Mouse (Mus musculus) kidney, adult 2 months (tissue): ENCODE results near the gene Shank2. TPM values are rescaled to one million over a fixed set of nuclear protein-coding genes. Genes with fewer than 3 reads are reported as not detected.

Experiments
- DNase-seq: peaks from one replicate; pipeline ENCODE4 v3.0.0; 2021
- H3K27ac ChIP-seq: fragments of 200-500 bp; 2 replicates; pipeline ENCODE4 v1.5.1; 2012; ENCODE audit warnings: low read depth, low read length, control low read depth, inconsistent platforms; ENCODE audit not compliant: insufficient read depth
- H3K27me3 ChIP-seq: fragments of 200-500 bp; replicated peaks from 2 replicates; pipeline ENCODE4 v1.6.1; 2012; ENCODE audit warnings: mild to moderate bottlenecking, moderate library complexity, low read length, inconsistent platforms; ENCODE audit not compliant: control insufficient read depth, insufficient read depth
- H3K36me3 ChIP-seq: fragments of 200-500 bp; 2 replicates; pipeline ENCODE4 v1.6.1; 2012; ENCODE audit warnings: mild to moderate bottlenecking, moderate library complexity, low read length, inconsistent platforms; ENCODE audit not compliant: control insufficient read depth, insufficient read depth
- H3K4me1 ChIP-seq: fragments of 200-500 bp; 2 replicates; pipeline ENCODE4 v1.6.1; 2011; ENCODE audit warnings: low read length; ENCODE audit not compliant: control insufficient read depth, insufficient read depth
- H3K4me3 ChIP-seq: fragments of 200-500 bp; 2 replicates; pipeline ENCODE4 v1.5.1; 2011; ENCODE audit warnings: mild to moderate bottlenecking, low read depth, low read length, control low read depth; ENCODE audit not compliant: insufficient read depth
- CTCF ChIP-seq: fragments of 200-500 bp; conservative IDR thresholded peaks from 2 replicates; pipeline ENCODE4 v1.5.1; 2011; ENCODE audit warnings: low read depth, mild to moderate bottlenecking, control low read depth, low read length, moderate library complexity, mixed read lengths; ENCODE audit not compliant: insufficient read depth, insufficient read length
- POLR2A ChIP-seq: fragments of 200-500 bp; IDR thresholded peaks from one replicate; pipeline ENCODE4 v1.6.1; 2011; ENCODE audit warnings: low read depth, low read length, control low read depth
- WGBS: fragments of 180-500 bp; shearing (Covaris S2); methylation state at CpG from one replicate; pipeline ENCODE4 v1.1.7; 2018; 5-methylcytosine and 5-hydroxymethylcytosine counted together
- polyA plus RNA-seq: library from polyadenylated mRNA; depleted of rRNA; stranded (reverse); fragments of >200 nt; gene quantifications from 2 replicates; pipeline ENCODE4 v1.2.3, GENCODE M21; 2012

Shank2 gene
- polyA plus RNA-seq, 1 experiment: 16.1 TPM

GRCm38 (mm10) chr7:144262666-144263065 lies 260.9 kb downstream of the Shank2 start:
- Histone ChIP-seq H3K4me1 (0 out of 2 replicates have a peak, but pooled peaks cover 2% of the 10 kb centered on the region), H3K27ac (no peak overlapping the region), H3K4me3 (no peak overlapping the region), H3K36me3 (no peaks in the 10 kb centered on the region), H3K27me3 (no peaks in the 10 kb centered on the region)
- peak; percentile 11 for DNase-seq
- TF ChIP-seq CTCF: no peak
- no peak for TF ChIP-seq POLR2A
- 61% methylated on average over 6 of the region's 6 CpGs for WGBS

- Histone ChIP-seq H3K27me3 (no peaks in the 10 kb centered on the region), H3K4me1 (no peaks in the 10 kb centered on the region), H3K27ac (no peak overlapping the region), H3K36me3 (no peaks in the 10 kb centered on the region), H3K4me3 (no peak overlapping the region)
- peak; percentile 32 for DNase-seq
- 43% methylated on average over 7 of the region's 7 CpGs for WGBS
- no peak for TF ChIP-seq POLR2A
- no peak for TF ChIP-seq CTCF
Observed at GRCm38 (mm10) chr7:144266745-144267144, 265.0 kb downstream of the Shank2 start.

DNA sequence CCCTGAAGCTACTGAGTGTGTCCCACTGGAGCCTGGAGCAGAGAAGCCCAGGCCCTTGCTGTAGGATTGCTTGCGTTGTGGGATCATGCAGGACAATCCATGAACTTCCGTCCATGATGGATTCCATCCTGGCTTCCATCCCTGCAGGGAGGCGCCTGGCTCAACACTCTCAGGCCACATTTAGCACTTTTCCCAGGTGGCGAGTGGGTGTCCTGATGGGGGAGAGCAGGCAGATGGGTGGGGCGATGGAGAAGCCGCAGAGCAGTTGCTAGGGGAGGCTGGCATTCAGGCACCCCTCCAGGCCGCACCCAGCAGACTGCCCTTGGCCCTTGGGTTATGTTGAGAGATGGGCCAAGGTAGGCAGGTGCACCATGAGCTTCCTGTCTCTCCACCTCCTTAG lies 266.6 kb downstream of the Shank2 start:
- 88% methylated on average over 7 of the region's 7 CpGs for WGBS
- DNase-seq: no peak
- no peaks in the 10 kb centered on the region for H3K27me3 ChIP-seq
- H3K36me3 ChIP-seq: no peaks in the 10 kb centered on the region
- no peaks in the 10 kb centered on the region for H3K4me1 ChIP-seq
- TF ChIP-seq CTCF: no peak
- no peak for TF ChIP-seq POLR2A
- no peak overlapping the region for H3K4me3 ChIP-seq
- H3K27ac ChIP-seq: no peak overlapping the region

DNA sequence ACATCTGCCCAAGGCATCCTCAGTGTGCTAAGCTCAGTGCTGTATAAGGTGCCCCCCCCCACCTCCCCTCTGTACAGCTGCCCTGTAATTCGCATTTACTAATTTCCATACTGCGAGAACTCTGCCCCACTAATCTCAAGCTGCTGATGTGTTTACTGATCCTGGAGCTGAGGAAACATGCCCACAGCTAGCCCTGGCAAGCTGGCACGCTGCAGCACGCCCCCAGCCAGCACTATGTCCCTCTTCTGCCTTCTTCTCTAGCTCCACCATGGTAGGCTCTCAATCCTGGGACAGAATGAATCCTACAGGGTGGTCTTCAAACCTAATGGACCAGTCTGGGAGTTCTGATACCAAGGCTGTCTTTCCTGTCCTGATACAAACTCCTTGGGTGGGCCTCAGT lies 267.1 kb downstream of the Shank2 start:
- Histone ChIP-seq H3K27me3 (no peaks in the 10 kb centered on the region), H3K36me3 (no peaks in the 10 kb centered on the region), H3K27ac (no peak overlapping the region), H3K4me3 (no peak overlapping the region), H3K4me1 (no peaks in the 10 kb centered on the region)
- TF ChIP-seq POLR2A (no peak), CTCF (no peak)
- WGBS: 81% methylated on average over 4 of the region's 4 CpGs
- DNase-seq: no peak

DNA sequence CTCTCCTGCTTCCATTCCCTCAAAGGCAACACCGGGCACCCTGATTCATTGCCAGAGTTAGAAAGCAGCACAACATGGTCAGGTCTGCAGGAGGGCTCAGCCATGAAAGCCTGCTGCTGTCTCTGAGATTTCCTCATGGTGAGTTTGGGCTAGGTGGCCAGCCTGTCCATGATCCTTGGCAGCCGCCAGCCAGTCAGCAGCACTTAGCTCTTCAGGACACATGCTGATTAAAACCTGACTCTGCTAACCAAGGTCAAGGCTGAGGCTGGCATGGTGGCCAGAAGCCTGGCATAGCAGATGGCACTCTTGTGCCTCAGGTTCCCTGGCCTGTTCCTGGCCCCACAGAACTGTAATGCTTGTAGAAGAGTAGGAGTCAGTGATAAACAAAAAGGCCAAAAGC lies 269.3 kb downstream of the Shank2 start:
- H3K4me3 ChIP-seq: no peak overlapping the region
- H3K36me3 ChIP-seq: no peaks in the 10 kb centered on the region
- 93% methylated on average over 2 of the region's 2 CpGs for WGBS
- H3K4me1 ChIP-seq: no peaks in the 10 kb centered on the region
- H3K27me3 ChIP-seq: no peaks in the 10 kb centered on the region
- TF ChIP-seq POLR2A: no peak
- TF ChIP-seq CTCF: no peak
- H3K27ac ChIP-seq: no peak overlapping the region
- no peak for DNase-seq

GRCm38 (mm10) chr7:144278703-144279102 lies 277.0 kb downstream of the Shank2 start:
- whole genome bisulfite sequencing: 72% methylated on average over 4 of the region's 4 CpGs

GRCm38 (mm10) chr7:144283701-144284100 lies 282.0 kb downstream of the Shank2 start:
- TF ChIP-seq CTCF: no peak
- TF ChIP-seq POLR2A: no peak
- H3K4me3 ChIP-seq: no peak overlapping the region
- DNase-seq: no peak

More at GRCm38 (mm10) chr7:144278703-144279102, 277.0 kb downstream of the Shank2 start:
- no peaks in the 10 kb centered on the region for H3K27me3 ChIP-seq
- no peak overlapping the region for H3K27ac ChIP-seq
- H3K36me3 ChIP-seq: no peaks in the 10 kb centered on the region
- H3K4me3 ChIP-seq: no peak overlapping the region
- DNase-seq: no peak
- no peaks in the 10 kb centered on the region for H3K4me1 ChIP-seq
- TF ChIP-seq CTCF (no peak), POLR2A (no peak)

More at GRCm38 (mm10) chr7:144283701-144284100, 282.0 kb downstream of the Shank2 start:
- Histone ChIP-seq H3K27me3 (no peaks in the 10 kb centered on the region), H3K4me1 (no peaks in the 10 kb centered on the region), H3K27ac (no peak overlapping the region), H3K36me3 (no peaks in the 10 kb centered on the region)
- WGBS: 48% methylated on average over 6 of the region's 6 CpGs
